Mouse (Mus musculus) embryonic stem cell, embryonic (primary cell): ENCODE measurements around the gene Dpp4.

Experiments used
- CTCF ChIA-PET, 4 experiments: fragments of 300-600 bp in 2 of 4; fragments of 350-600 bp in 2 of 4; sonication (Branson Sonifier 250); formaldehyde crosslinking; loops; one replicate each; lab custom pipeline; 2022; ENCODE audit warnings: inconsistent platforms in 2 of 4; lab: Charles Lee
- POLR2A ChIA-PET, 4 experiments: fragments of 300-600 bp in 2 of 4; fragments of 350-600 bp in 2 of 4; sonication (Branson Sonifier 250); formaldehyde crosslinking; loops; one replicate each; lab custom pipeline; 2022; ENCODE audit warnings: antibody characterized with exemption in 4 of 4, inconsistent platforms in 1 of 4; lab: Charles Lee

Dpp4 gene

GRCm38 (mm10) chr2:62412081-62412821, at the start of gene Dpp4:
Dpp4 (minus strand) TSS chr2:62412231.
- CTCF ChIA-PET, result no interaction called here
- POLR2A ChIA-PET, result interaction anchor here in 2 of 4 experiments (0.7 to 2.8 kb wide), 8 partner anchors 11 to 252 kb away, joined by 3 to 9 read pairs (median 4); partner anchors contain the start of gene Gca (in 1 of the 2)

GRCm38 (mm10) chr2:62460815-62461450, 48.9 kb upstream of the Dpp4 start:
- POLR2A ChIA-PET, result interaction anchor here in 1 of 4 experiments (0.7 kb wide), 1 partner anchor 631 kb away, joined by 3 read pairs; no protein-coding TSS in a partner anchor
- CTCF ChIA-PET, result interaction anchor here in 2 of 4 experiments (1.0 to 3.0 kb wide), 2 partner anchors 16 to 167 kb away, joined by 3 to 7 read pairs; no protein-coding TSS in a partner anchor

- ChIA-PET CTCF (interaction anchor here (0.6 to 3.0 kb wide), 9 partner anchors 9 to 205 kb away, joined by 3 to 10 read pairs (median 4); no protein-coding TSS in a partner anchor), POLR2A (interaction anchor here in 1 of 4 experiments (0.6 kb wide), 2 partner anchors 9 to 824 kb away, joined by 3 to 6 read pairs; no protein-coding TSS in a partner anchor)
Observed at GRCm38 (mm10) chr2:62460231-62460710, 48.2 kb upstream of the Dpp4 start.

GRCm38 (mm10) chr2:62459241-62460174, 47.5 kb upstream of the Dpp4 start:
- POLR2A ChIA-PET, result interaction anchor here in 2 of 4 experiments (0.5 to 0.7 kb wide), 4 partner anchors 8 to 824 kb away, joined by 3 to 6 read pairs (median 3); no protein-coding TSS in a partner anchor
- CTCF ChIA-PET, result interaction anchor here (0.6 to 3.0 kb wide), 14 partner anchors 8 to 206 kb away, joined by 3 to 10 read pairs (median 4); no protein-coding TSS in a partner anchor

GRCm38 (mm10) chr2:62458070-62458469, 46.0 kb upstream of the Dpp4 start:
- ChIA-PET POLR2A (interaction anchor here in 2 of 4 experiments (0.6 to 0.7 kb wide), 2 partner anchors 104 to 193 kb away, joined by 3 read pairs; no protein-coding TSS in a partner anchor), CTCF (interaction anchor here (0.6 to 3.0 kb wide), 18 partner anchors 9 to 965 kb away, joined by 3 to 26 read pairs (median 5); no protein-coding TSS in a partner anchor)

- ChIA-PET CTCF (no interaction called here), POLR2A (interaction anchor here in 2 of 4 experiments (0.7 to 2.0 kb wide), 2 partner anchors 14 kb away, joined by 3 to 4 read pairs; no protein-coding TSS in a partner anchor)
Observed at GRCm38 (mm10) chr2:62454991-62455390, 43.0 kb upstream of the Dpp4 start.

GRCm38 (mm10) chr2:62454033-62454432, 42.0 kb upstream of the Dpp4 start:
- CTCF ChIA-PET, result no interaction called here
- POLR2A ChIA-PET, result interaction anchor here in 1 of 4 experiments (2.0 kb wide), 1 partner anchor 13 kb away, joined by 4 read pairs; no protein-coding TSS in a partner anchor

GRCm38 (mm10) chr2:62450364-62450763, 38.3 kb upstream of the Dpp4 start:
- POLR2A ChIA-PET, result interaction anchor here in 1 of 4 experiments (1.2 kb wide), 1 partner anchor 9 kb away, joined by 4 read pairs; no protein-coding TSS in a partner anchor

GRCm38 (mm10) chr2:62449692-62450346, 37.8 kb upstream of the Dpp4 start:
- ChIA-PET POLR2A (interaction anchor here in 2 of 4 experiments (0.7 to 1.2 kb wide), 2 partner anchors 9 to 178 kb away, joined by 3 to 4 read pairs; no protein-coding TSS in a partner anchor), CTCF (interaction anchor here in 1 of 4 experiments (0.6 kb wide), 1 partner anchor 8 kb away, joined by 6 read pairs; no protein-coding TSS in a partner anchor)

More at GRCm38 (mm10) chr2:62450364-62450763, 38.3 kb upstream of the Dpp4 start:
- CTCF ChIA-PET, result no interaction called here

- POLR2A ChIA-PET, result interaction anchor here in 3 of 4 experiments (0.6 to 1.8 kb wide), 12 partner anchors 9 to 729 kb away, joined by 3 to 9 read pairs (median 3); partner anchors contain the start of gene Psmd14 (in 1 of the 3)
- CTCF ChIA-PET, result interaction anchor here (0.6 to 1.0 kb wide), 4 partner anchors 17 to 202 kb away, joined by 3 to 7 read pairs (median 4); no protein-coding TSS in a partner anchor
Observed at GRCm38 (mm10) chr2:62440802-62441544, 28.9 kb upstream of the Dpp4 start.

- POLR2A ChIA-PET, result interaction anchor here in 2 of 4 experiments (0.7 to 1.8 kb wide), 4 partner anchors 19 to 33 kb away, joined by 3 to 9 read pairs (median 5); no protein-coding TSS in a partner anchor
- CTCF ChIA-PET, result interaction anchor here in 1 of 4 experiments (0.9 kb wide), 1 partner anchor 18 kb away, joined by 5 read pairs; no protein-coding TSS in a partner anchor
Observed at GRCm38 (mm10) chr2:62440083-62440482, 28.1 kb upstream of the Dpp4 start.

- ChIA-PET CTCF (no interaction called here), POLR2A (interaction anchor here in 2 of 4 experiments (1.1 kb wide), 2 partner anchors 10 to 35 kb away, joined by 3 read pairs; no protein-coding TSS in a partner anchor)
Observed at GRCm38 (mm10) chr2:62431245-62431795, 19.3 kb upstream of the Dpp4 start.

GRCm38 (mm10) chr2:62425941-62426340, 13.9 kb upstream of the Dpp4 start:
- CTCF ChIA-PET, result no interaction called here

GRCm38 (mm10) chr2:62423343-62423776, 11.3 kb upstream of the Dpp4 start:
- POLR2A ChIA-PET, result interaction anchor here in 1 of 4 experiments (1.2 kb wide), 1 partner anchor 11 kb away, joined by 4 read pairs; the partner anchor contains the start of gene Dpp4
- CTCF ChIA-PET, result no interaction called here

More at GRCm38 (mm10) chr2:62425941-62426340, 13.9 kb upstream of the Dpp4 start:
- POLR2A ChIA-PET, result interaction anchor here in 1 of 4 experiments (0.8 kb wide), 1 partner anchor 14 kb away, joined by 3 read pairs; the partner anchor contains the start of gene Dpp4
